Mouse (Mus musculus) cortical plate, adult 2 months (tissue): ENCODE measurements around the gene Rhbdf1.

ENCODE experiments used
- CTCF ChIP-seq: fragments of 200-500 bp; IDR thresholded peaks from 2 replicates; pipeline ENCODE4 v1.5.1; 2011; ENCODE audit warnings: mild to moderate bottlenecking, control low read depth, low read length; ENCODE audit not compliant: insufficient read depth; ENCODE audit errors: extremely low read depth
- POLR2A ChIP-seq: fragments of 200-500 bp; IDR thresholded peaks from 2 replicates; pipeline ENCODE4 v1.6.1; 2011; ENCODE audit warnings: mild to moderate bottlenecking, low read length, control low read depth; ENCODE audit not compliant: insufficient read depth; ENCODE audit errors: extremely low read depth

- TF ChIP-seq POLR2A (no peak), CTCF (no peak)
Observed at GRCm38 (mm10) chr11:32200075-32200601, 22.0 kb downstream of the Rhbdf1 start, which contains the start of gene Il9r.
